Mouse (Mus musculus): Measurements from ENCODE around the gene Map3k5.
A peak's percentile ranks its signal among the peaks of the same experiment; 100 is the strongest.

Gene Map3k5

DNA sequence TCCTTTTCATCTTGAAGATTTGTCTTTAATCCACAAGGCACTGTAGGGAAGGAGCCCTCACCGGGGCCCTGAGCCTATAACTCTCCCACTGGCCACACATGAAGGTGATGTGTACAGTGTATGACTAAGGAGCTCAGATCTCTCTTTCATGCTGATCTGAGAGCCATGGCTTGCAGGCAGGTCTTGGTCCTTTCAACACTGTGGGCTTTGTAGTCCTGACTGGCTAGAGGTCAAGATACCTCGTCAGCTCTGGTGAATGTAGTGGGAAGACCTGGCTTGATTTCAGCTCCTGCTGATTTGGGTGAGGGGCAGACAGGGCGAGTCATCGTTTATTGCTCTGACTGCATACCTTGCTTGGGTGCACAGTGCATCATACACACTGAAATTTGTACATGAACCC is 171.3 kb downstream of the Map3k5 start:
- DNase-seq (ENCODE audit: low spot score), result no peak

DNA sequence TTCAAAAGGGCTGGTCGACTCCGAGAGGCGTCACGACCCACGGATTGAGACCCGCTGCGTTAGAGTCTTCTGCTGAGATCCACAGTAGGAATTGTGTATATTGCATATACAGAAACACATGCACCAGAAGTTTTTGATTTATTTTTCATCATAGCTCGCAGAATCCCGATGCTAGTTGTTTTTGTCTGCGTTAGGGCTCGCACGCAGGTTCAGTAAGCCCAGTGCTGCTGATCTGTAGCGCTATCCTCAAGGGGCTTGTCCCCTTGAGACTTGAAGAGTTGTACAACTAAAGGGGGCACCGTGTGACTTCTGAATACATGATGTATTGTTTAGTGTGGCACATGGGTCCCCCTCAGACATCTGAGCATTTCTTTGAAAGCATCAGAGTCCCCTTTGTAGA is 172.8 kb downstream of the Map3k5 start:
- no peak for DNase-seq (ENCODE audit: low spot score)

GRCm38 (mm10) chr10:20111508-20111907 is 177.2 kb downstream of the Map3k5 start:
- no peak for DNase-seq (ENCODE audit: low spot score)

GRCm38 (mm10) chr10:20112026-20112973 is 178.0 kb downstream of the Map3k5 start:
- no peak for DNase-seq (ENCODE audit: low spot score)

DNA sequence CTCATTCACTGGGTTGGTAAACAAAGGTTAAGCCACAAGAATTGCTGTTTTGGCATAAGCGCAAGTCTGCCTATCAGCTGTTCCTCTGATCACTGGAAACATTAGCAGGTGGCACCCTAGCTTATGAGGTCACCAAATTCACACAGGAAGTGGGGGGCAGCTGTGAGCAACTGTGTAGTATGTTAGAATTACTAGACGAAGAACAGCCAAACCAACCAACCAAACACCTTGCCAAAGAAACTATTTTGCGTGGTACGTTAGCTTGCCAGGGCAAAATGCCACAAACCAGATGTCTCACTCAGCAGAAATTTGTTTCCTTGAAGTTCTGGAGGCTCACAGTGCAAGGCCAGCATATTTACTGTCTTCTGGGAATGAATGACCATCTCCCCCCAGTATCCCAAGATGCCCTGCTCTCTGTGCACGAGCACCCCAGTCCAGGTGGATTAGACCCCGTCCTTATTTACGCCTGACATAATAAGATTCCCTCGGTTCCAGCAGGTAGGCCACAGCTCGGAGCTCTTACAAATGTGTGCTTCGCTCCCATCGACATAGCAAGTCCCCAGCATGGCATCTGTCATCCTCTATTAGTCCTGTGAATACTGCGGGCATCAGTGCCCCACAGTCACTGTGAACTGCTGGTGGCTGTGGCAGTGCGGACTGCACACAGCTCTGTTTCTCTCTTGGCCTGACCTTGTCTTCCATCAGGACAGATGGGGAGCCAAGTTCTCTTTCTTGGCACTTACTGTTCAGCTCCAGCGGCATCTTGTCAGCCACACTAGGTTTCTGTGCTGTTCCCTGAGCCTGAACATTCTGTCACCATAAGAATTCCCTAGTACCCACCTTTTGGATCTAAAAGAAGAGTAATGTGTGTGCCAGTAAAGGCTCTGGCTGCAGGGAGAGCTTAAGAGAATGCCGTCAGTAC is 185.5 kb downstream of the Map3k5 start:
- no peak for DNase-seq (ENCODE audit: low spot score)

DNA sequence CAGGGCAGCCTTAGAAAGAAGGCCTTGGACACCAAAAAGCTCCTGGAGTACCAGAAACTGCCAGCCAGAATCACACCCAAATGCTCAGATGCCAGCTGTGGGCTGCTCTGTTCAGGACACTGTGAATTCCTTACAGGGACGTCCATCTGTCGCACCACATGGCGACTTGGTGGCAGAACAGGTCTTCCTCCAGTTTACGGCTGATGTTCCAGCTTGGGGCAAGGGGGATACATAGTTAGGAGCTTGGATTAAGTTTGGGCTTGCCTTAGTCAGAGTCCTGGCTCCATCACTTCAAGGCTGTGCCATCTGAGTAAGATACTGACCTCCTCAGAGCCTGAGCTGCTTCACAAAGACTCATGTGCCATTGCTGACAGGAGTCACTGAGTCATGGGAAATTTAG is 187.7 kb downstream of the Map3k5 start:
- DNase-seq (ENCODE audit: low spot score), result no peak

GRCm38 (mm10) chr10:20123401-20123800 is 189.1 kb downstream of the Map3k5 start:
- no peak for DNase-seq (ENCODE audit: low spot score)

DNA sequence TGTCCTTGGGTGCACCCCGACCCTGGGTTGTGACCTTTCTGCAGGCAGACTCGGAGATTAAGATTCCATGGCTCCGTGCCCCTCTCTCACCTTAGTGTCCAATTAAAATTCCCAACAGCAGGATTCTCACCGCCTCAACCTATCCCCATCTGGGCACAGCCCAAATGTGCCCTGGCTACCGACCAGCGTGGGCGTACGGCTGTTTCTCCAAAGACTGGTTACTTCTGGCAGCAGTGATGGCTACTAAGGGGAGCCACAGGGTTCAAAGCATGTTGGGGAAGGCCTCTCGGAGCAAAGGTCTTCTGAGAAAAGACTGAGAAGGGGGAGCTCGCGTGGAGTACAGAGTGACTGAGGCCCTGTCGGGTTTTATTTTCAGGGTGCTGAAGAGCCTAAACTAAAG is 190.3 kb downstream of the Map3k5 start:
- no peak for DNase-seq (ENCODE audit: low spot score)

DNA sequence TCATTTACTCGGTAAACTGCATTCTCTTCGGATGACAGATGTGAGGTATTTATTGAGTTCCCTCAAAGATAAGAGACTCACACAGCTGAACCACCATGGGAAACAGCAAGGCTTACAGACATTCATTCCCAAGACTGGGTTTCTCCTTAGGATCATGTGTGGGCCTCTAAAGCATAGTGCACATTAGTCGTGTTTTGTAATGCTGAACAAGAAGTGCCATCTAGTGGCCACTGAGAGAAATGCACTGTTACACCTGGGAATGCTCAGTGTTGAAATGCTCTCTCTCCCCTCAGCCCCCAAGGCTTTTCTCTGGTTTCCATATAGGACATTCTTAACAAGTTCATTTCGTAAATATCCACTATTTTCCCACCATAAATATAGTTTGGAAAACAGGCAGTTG is 191.0 kb downstream of the Map3k5 start:
- peak; percentile 51 for DNase-seq (ENCODE audit: low spot score)

DNA sequence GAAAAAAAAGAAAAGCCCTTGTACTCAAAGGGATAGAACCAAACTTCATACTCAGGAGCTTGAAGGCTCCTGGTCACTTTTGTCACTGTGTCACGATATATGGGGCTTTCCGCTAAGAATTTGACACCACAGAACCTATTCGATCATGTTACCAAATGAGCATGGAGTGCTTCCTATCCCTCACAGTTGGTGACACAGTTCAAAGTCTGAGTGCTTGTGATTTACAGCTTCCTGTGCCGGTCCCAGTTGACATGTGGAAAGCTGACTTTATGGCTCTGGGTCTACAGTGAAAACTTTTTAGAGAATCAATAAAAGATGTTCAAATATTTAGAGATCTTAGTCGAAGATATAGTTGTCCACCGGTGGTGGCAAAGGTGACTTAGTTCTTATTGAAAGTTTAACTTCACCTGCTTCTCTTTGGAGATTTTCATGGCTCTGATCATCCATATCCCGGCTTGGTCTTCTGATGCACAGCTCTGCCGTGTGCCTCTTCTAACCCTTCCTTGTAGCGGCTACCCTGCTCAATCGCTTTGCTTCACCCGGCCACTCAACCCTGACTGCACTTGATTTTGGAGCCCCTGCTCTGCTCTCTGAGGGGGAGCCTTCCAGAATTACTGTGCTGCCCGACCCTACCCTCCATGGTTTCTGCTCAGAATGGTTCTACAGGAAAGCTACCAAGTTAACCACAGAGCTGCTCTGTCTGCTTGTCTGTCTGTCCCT is 198.8 kb downstream of the Map3k5 start:
- no peak for DNase-seq (ENCODE audit: low spot score)

- DNase-seq (ENCODE audit: low spot score), result no peak
Observed at GRCm38 (mm10) chr10:20135350-20136058, 201.2 kb downstream of the Map3k5 start.

DNA sequence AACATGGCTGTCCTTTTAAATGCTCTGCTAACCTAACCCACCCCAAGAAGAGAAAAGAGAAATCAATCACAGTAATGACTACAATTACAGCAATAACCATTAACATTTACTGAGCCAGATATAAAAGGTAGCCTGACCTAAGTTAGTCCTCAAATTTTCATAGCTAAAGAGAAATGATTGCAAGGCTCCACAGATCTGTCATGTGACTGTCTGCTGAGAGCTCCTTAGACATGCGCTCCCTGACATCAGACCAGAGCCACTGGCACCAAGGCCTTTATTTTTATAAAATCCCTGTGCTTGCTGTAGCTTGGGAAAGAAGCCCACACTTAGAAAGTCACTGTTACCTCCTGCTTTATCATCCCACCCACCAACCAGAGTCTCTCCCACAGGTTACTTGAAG is 202.2 kb downstream of the Map3k5 start:
- no peak for DNase-seq (ENCODE audit: low spot score)

GRCm38 (mm10) chr10:20141376-20141775 is 207.1 kb downstream of the Map3k5 start:
- DNase-seq (ENCODE audit: low spot score), result no peak

- DNase-seq (ENCODE audit: low spot score), result no peak
Observed at GRCm38 (mm10) chr10:20148130-20148772, 214.0 kb downstream of the Map3k5 start, which contains the start of gene Map7. Gene Map7 (plus strand): TSS chr10:20148471.

GRCm38 (mm10) chr10:20148773-20149120 is 214.5 kb downstream of the Map3k5 start:
- peak; percentile 44 for DNase-seq (ENCODE audit: low spot score)

DNA sequence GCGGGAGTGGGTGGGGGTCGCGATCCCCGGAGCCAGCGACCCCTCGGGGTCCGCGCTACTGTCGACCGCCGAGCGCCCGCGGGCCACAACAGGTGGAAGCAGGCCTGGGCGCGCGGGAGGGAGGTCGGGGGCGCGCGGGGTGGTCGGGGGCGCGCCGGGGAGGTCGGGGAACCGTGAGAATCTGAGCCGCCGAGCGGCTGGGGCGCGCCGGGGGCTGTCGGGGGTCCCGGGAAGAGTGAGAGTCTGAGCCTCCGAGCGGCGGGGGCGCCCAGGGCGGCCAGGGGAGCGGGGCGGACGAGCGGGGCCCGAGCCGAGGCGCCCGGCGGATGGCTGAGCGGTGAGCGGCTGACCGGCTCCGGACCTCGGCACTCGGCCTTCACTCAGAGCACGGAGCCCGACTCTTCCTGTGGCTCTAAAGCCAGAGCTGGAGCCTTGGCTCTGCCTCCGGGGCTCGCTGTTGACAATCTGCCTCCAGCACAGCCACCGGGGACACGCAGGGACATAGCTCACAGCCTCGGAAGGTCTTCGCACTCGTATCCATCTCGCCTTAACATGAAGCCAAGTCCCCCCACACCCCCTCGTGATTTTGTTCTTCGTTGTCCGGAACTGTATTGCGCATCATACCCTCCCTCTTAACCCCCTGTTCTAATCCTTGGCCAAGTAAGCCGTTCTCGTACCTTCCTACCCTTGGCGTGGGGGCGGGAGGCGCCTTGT is 215.0 kb downstream of the Map3k5 start:
- DNase-seq (ENCODE audit: low spot score), result peak; percentile 32

DNA sequence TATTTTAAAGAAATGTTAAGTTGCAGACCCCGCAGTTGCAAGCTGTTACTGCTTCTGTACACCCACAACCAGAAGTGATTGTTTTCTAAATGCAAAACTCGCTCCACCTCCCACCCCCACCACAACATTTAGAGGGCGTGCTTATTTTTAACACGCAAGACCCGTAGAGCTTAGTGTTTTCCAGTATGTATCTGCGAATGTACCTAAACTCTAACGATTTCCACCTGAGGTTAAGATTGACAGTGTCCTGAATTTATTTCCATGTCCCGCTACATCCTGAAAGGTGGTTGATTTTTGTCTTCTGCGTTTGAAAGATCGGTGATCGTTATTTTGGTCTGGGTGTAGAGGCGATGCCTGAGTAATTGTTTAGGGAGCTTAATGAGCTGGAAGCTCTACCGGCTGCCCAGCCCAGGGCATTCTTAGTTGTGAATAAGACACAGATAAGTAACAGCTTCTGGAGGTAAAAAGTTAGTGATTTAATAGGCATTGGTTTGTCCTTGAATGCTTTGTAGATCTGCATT is 215.6 kb downstream of the Map3k5 start:
- no peak for DNase-seq (ENCODE audit: low spot score)

GRCm38 (mm10) chr10:20152131-20152530 is 217.9 kb downstream of the Map3k5 start:
- DNase-seq (ENCODE audit: low spot score), result no peak

DNA sequence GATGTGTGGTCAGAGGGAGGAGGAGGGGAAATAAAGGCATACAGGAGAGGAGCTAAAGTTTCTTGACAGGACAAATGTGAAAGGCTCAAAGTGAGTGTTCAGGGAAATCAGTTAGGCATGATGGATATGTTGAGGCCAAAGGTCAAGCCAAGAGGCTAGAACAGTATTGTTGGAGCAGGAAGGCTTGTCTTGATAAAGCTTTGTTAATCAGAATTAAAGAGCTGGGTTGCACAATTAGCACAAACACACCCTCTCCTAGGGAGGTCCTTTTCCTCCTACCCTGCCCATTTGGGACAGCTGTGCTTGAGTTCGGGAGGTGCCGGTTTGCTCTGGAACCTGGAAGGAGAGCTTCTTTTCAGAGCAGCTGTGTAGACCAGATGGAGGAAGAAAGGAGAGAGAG is 219.2 kb downstream of the Map3k5 start:
- no peak for DNase-seq (ENCODE audit: low spot score)

GRCm38 (mm10) chr10:20155401-20155800 is 221.1 kb downstream of the Map3k5 start:
- no peak for DNase-seq (ENCODE audit: low spot score)
